Comparison of ENCODE assay signal across 8 mouse cellular contexts in the genomic region with DNA sequence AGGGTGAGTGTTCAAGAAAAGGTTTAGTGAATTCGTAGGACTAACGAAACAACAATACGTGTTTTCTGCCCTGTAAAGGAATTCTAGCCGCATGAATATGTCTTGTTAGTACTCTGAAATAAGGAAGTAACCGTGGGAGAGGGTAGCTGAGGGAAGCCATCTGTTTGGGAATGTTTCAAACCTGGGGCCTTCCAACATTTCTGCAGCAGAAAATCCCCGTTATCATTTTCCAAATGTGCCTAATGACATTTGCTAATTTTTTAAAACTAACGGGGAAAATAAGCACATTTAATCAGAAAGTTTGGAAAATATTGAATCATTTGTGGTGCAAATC. TPM values are rescaled to one million over a fixed set of nuclear protein-coding genes. Genes with fewer than 3 reads are reported as not detected.
DNase-seq lines count a peak whose midpoint lies in the region; ATAC-seq and TF ChIP-seq lines count a peak whose summit lies in the region.

No protein-coding gene starts in this region.

- no peaks in the 10 kb centered on the region for H3K27me3 ChIP-seq in kidney, adult 2 months (replicated peaks; ENCODE audit: control insufficient read depth, insufficient read depth, low read length)
- H3K27me3 ChIP-seq in hindbrain, embryonic 13.5 days: no peaks in the 10 kb centered on the region
- no peaks in the 10 kb centered on the region for H3K27me3 ChIP-seq in midbrain, embryonic 11.5 days (ENCODE audit: control insufficient read depth, insufficient read depth, low read length)

- H3K27ac ChIP-seq in kidney, adult 2 months (ENCODE audit: insufficient read depth, low read depth, low read length): peak overlapping the region; percentile 93
- peak overlapping the region; percentile 97 for H3K27ac ChIP-seq in bone marrow macrophage, adult 2 months (ENCODE audit: insufficient read depth, low read depth, low read length)
- H3K27ac ChIP-seq in hindbrain, embryonic 13.5 days: peak overlapping the region; percentile 71
- no peak overlapping the region for H3K27ac ChIP-seq in midbrain, embryonic 11.5 days (ENCODE audit: low read depth, low read length)

- H3K9ac ChIP-seq in hindbrain, embryonic 13.5 days: peak overlapping the region; percentile 70
- H3K9ac ChIP-seq in midbrain, embryonic 11.5 days (ENCODE audit: low read length): peak overlapping the region; percentile 78

- H3K4me1 ChIP-seq in kidney, adult 2 months (ENCODE audit: control insufficient read depth, insufficient read depth, low read length): peaks cover 7% of the 10 kb centered on the region
- peaks cover 8% of the 10 kb centered on the region for H3K4me1 ChIP-seq in bone marrow macrophage, adult 2 months (ENCODE audit: control insufficient read depth, insufficient read depth, low read length)
- peaks cover 7% of the 10 kb centered on the region for H3K4me1 ChIP-seq in hindbrain, embryonic 13.5 days (replicated peaks)
- no peaks in the 10 kb centered on the region; the same call in 1 of the 2 replicates for H3K4me1 ChIP-seq in midbrain, embryonic 11.5 days (ENCODE audit: control insufficient read depth, insufficient read depth, low read length)

- ATAC-seq in hindbrain, embryonic 13.5 days (ENCODE audit: low FRiP score): peak; percentile 85
- ATAC-seq in midbrain, embryonic 11.5 days (ENCODE audit: low FRiP score): peak; percentile 76

- 2% methylated on average over 7 of the region's 7 CpGs for WGBS in kidney, adult 2 months
- 2% methylated on average over 7 of the region's 7 CpGs for WGBS in hindbrain, embryonic 13.5 days
- 4% methylated on average over 7 of the region's 7 CpGs for WGBS in midbrain, embryonic 11.5 days

- H3K9me3 ChIP-seq in hindbrain, embryonic 13.5 days: no peaks in the 10 kb centered on the region
- H3K9me3 ChIP-seq in midbrain, embryonic 11.5 days (ENCODE audit: control insufficient read depth, low read length): no peaks in the 10 kb centered on the region

- H3K4me3 ChIP-seq in kidney, adult 2 months (ENCODE audit: insufficient read depth, low read depth, low read length): peak overlapping the region; percentile 90
- H3K4me3 ChIP-seq in bone marrow macrophage, adult 2 months (ENCODE audit: insufficient read depth, low read length): peak overlapping the region; percentile 63
- H3K4me3 ChIP-seq in hindbrain, embryonic 13.5 days: peak overlapping the region; percentile 55
- H3K4me3 ChIP-seq in midbrain, embryonic 11.5 days (ENCODE audit: low read depth, low read length): peak overlapping the region; percentile 58

- no peak for DNase-seq in kidney, adult 2 months
- no peak for DNase-seq in kidney, postnatal 10 days
- DNase-seq in midbrain, embryonic 11.5 days (ENCODE audit: low spot score, missing footprints): no peak
- no peak for DNase-seq in layer of hippocampus, adult 11-12 months (ENCODE audit: low spot score)
- no peak for DNase-seq in urinary bladder, postnatal 25 days (ENCODE audit: low spot score)
- DNase-seq in gastrocnemius, postnatal 10 days: no peak

- H3K36me3 ChIP-seq in kidney, adult 2 months (ENCODE audit: control insufficient read depth, insufficient read depth, low read length): peaks cover 2% of the 10 kb centered on the region; the same call in 1 of the 2 replicates
- H3K36me3 ChIP-seq in hindbrain, embryonic 13.5 days: no peaks in the 10 kb centered on the region
- no peaks in the 10 kb centered on the region for H3K36me3 ChIP-seq in midbrain, embryonic 11.5 days (ENCODE audit: control insufficient read depth, insufficient read depth, low read length)

- TF ChIP-seq POLR2A in kidney, adult 2 months (IDR thresholded peaks at IDR 0.05; ENCODE audit: low read depth, low read length): no peak
- TF ChIP-seq POLR2A in bone marrow macrophage, adult 2 months (IDR thresholded peaks at IDR 0.05; ENCODE audit: borderline replicate concordance, low read depth, low read length): no peak

- TF ChIP-seq CTCF in kidney, adult 2 months (conservative IDR thresholded peaks at IDR 0.05; ENCODE audit: insufficient read depth, insufficient read length, low read depth, low read length): no peak
- no peak for TF ChIP-seq CTCF in bone marrow macrophage, adult 2 months (IDR thresholded peaks at IDR 0.05; ENCODE audit: low read depth, low read length)

- peak overlapping the region; percentile 62 for H3K4me2 ChIP-seq in hindbrain, embryonic 13.5 days
- peak overlapping the region; percentile 57 for H3K4me2 ChIP-seq in midbrain, embryonic 11.5 days

RNA-seq across cellular contexts. Expression of a gene that starts 0.3 kb away (rescaled TPM):
- 42.7 and 54.4 TPM in 2 replicates for polyA plus RNA-seq in kidney, adult 2 months (2012; rRNA removed)
- 152 and 158 TPM in 2 replicates for polyA plus RNA-seq in bone marrow macrophage, adult 2 months (2012; ENCODE audit: insufficient read depth, insufficient read length, missing spikeins)
- polyA plus RNA-seq in hindbrain, embryonic 13.5 days (2015; fragmentation: Nextera tagmentation; extraction: Ambion mirVana): 85.0 and 86.3 TPM in 2 replicates
- 96.1 and 97.6 TPM in 2 replicates for polyA plus RNA-seq in midbrain, embryonic 11.5 days (2014; fragmentation: Nextera tagmentation; extraction: Ambion mirVana)
- total RNA-seq in gastrocnemius, postnatal 10 days (2021): 10 to 100 TPM; 30.0 to 33.2 TPM

RNA-seq across cellular contexts. Expression of a gene that starts 31.9 kb away (rescaled TPM):
- 1.1 and 1.9 TPM in 2 replicates for polyA plus RNA-seq in kidney, adult 2 months (2012; rRNA removed)
- polyA plus RNA-seq in bone marrow macrophage, adult 2 months (2012; ENCODE audit: insufficient read depth, insufficient read length, missing spikeins): 6.7 and 9.7 TPM in 2 replicates
- polyA plus RNA-seq in hindbrain, embryonic 13.5 days (2015; fragmentation: Nextera tagmentation; extraction: Ambion mirVana): 83.3 and 84.2 TPM in 2 replicates
- 26.5 and 28.0 TPM in 2 replicates for polyA plus RNA-seq in midbrain, embryonic 11.5 days (2014; fragmentation: Nextera tagmentation; extraction: Ambion mirVana)
- 1 to 10 TPM; 1.0 to 1.2 TPM for total RNA-seq in gastrocnemius, postnatal 10 days (2021)
